In genomic region chr10:126919067-126919466, GRCm38 (mm10) we compare ENCODE assay signal across 8 mouse cellular contexts. TPM values are rescaled to one million over a fixed set of nuclear protein-coding genes. Genes with fewer than 3 reads are reported as not detected.
DNase-seq lines count a peak whose midpoint lies in the region; ATAC-seq and TF ChIP-seq lines count a peak whose summit lies in the region.

No protein-coding gene starts in this region.

- peak; percentile 100 for ATAC-seq in megakaryocyte progenitor cell, adult 5-6 weeks (replicated peaks; ENCODE audit: poor library complexity)

- H3K4me3 ChIP-seq in gastrocnemius, adult 2 months = no peak overlapping the region

- intact Hi-C loops in gastrocnemius, adult 2 months (cut with DNase I) = loop anchor here (1.0 kb wide), 2 partner anchors 71 to 111 kb away; partner anchors contain the start of gene Tsfm

- DNase-seq in ZHBTc4 (ENCODE audit: low read depth, low spot score) = peak; percentile 97
- DNase-seq in cerebellum, postnatal 4 days (ENCODE audit: low spot score in 2 of 2) = peak; percentile 95 to 97
- peak; percentile 92 for DNase-seq in gastrocnemius, adult 2 months
- peak; percentile 97 for DNase-seq in induced T-regulatory cell, adult 2 months (ENCODE audit: low read depth)
- DNase-seq in left cerebral cortex, adult 8-10 months (ENCODE audit: low spot score in 2 of 2) = peak; percentile 78 to 98
- DNase-seq in right cerebral cortex, postnatal 14 days = peak; percentile 93
- DNase-seq in urinary bladder, postnatal 25 days (ENCODE audit: low spot score) = peak; percentile 94

- TF ChIP-seq CTCF in gastrocnemius, adult 2 months (IDR thresholded peaks at IDR 0.05) = no peak; the same call in 1 of the 2 replicates

- H3K27ac ChIP-seq in gastrocnemius, adult 2 months = peak overlapping the region; percentile 35; the same call in 1 of the 2 replicates

RNA-seq across cellular contexts. Expression of gene Atp23, which starts 17.9 kb away (rescaled TPM):
- total RNA-seq in gastrocnemius, adult 2 months (2021) = 1 to 10 TPM; 1.6 to 2.2 TPM
- total RNA-seq in left cerebral cortex, adult 8-10 months (2022) = 10 to 100 TPM; 10.5 to 13.4 (median 11.8) TPM
- 25.1 and 30.4 TPM in 2 replicates for total RNA-seq in megakaryocyte progenitor cell, adult 5-6 weeks (2015)
- total RNA-seq in megakaryocyte progenitor cell, adult 5-6 weeks (2017) = 10.3 and 11.1 TPM in 2 replicates

RNA-seq across cellular contexts. Expression of gene Ctdsp2, which starts 59.5 kb away (rescaled TPM):
- 10 to 100 TPM; 94.0 to 99.2 TPM for total RNA-seq in gastrocnemius, adult 2 months (2021)
- 10 to 100 TPM; 74.8 to 83.4 (median 82.5) TPM for total RNA-seq in left cerebral cortex, adult 8-10 months (2022)
- 40.3 and 42.1 TPM in 2 replicates for total RNA-seq in megakaryocyte progenitor cell, adult 5-6 weeks (2015)
- total RNA-seq in megakaryocyte progenitor cell, adult 5-6 weeks (2017) = 16.1 and 20.9 TPM in 2 replicates
